Mouse (Mus musculus) neural tube, embryonic 14.5 days (tissue): ENCODE measurements around the gene Slc7a11. TPM values are rescaled to one million over a fixed set of nuclear protein-coding genes. Genes with fewer than 3 reads are reported as not detected.

Experiments
- ATAC-seq: fragments of 200-750 bp; cut with Nextera tagmentation; 2 replicates; pipeline ENCODE4 v1.8.0; 2017; ENCODE audit warnings: low read depth, mild to moderate bottlenecking, moderate TSS enrichment, moderate library complexity
- H3K27ac ChIP-seq: fragments of 300-500 bp; sonication (generic); 2 replicates; pipeline ENCODE4 v1.5.1; 2014; ENCODE audit warnings: low read depth, mild to moderate bottlenecking, control low read depth, low read length, moderate library complexity, mixed read lengths
- H3K27me3 ChIP-seq: fragments of 300-500 bp; sonication (generic); 2 replicates; pipeline ENCODE4 v1.6.1; 2014; ENCODE audit warnings: low read length; ENCODE audit not compliant: control insufficient read depth, insufficient read depth
- H3K36me3 ChIP-seq: fragments of 300-500 bp; sonication (generic); 2 replicates; pipeline ENCODE4 v1.6.1; 2014; ENCODE audit warnings: low read length, mixed read lengths; ENCODE audit not compliant: control insufficient read depth, insufficient read depth
- H3K4me1 ChIP-seq: fragments of 300-500 bp; sonication (generic); 2 replicates; pipeline ENCODE4 v1.6.1; 2014; ENCODE audit warnings: low read length; ENCODE audit not compliant: control insufficient read depth, insufficient read depth
- H3K4me2 ChIP-seq: fragments of 300-500 bp; sonication (generic); 2 replicates; pipeline ENCODE4 v1.6.1; 2014; ENCODE audit warnings: mild to moderate bottlenecking, low read depth, low read length, control low read depth
- H3K4me3 ChIP-seq: fragments of 300-500 bp; sonication (generic); 2 replicates; pipeline ENCODE4 v1.5.1; 2014; ENCODE audit warnings: low read depth, low read length, control low read depth, mixed read lengths
- H3K9ac ChIP-seq: fragments of 300-500 bp; sonication (generic); replicated peaks from 2 replicates; pipeline ENCODE4 v1.6.1; 2014; ENCODE audit warnings: low read depth, mild to moderate bottlenecking, control low read depth, low read length, mixed read lengths
- H3K9me3 ChIP-seq: fragments of 300-500 bp; sonication (generic); 2 replicates; pipeline ENCODE4 v1.6.1; 2016; ENCODE audit warnings: low read length; ENCODE audit not compliant: control insufficient read depth
- WGBS: fragments of 180-500 bp; shearing (Covaris S2); extraction: QIAGEN DNeasy Blood & Tissue Kit; methylation state at CpG from one replicate; pipeline ENCODE4 v1.1.7; 2014; 5-methylcytosine and 5-hydroxymethylcytosine counted together
- polyA plus RNA-seq: library from polyadenylated mRNA; unstranded; fragments of >200 nt; fragmentation: Nextera tagmentation; extraction: Ambion mirVana; gene quantifications from 2 replicates; pipeline ENCODE4 v1.2.1, GENCODE M21; 2014

Gene Slc7a11
- polyA plus RNA-seq, 1 experiment from 2014 or later: 0.44 TPM

- H3K4me1 ChIP-seq: peaks cover 8% of the 10 kb centered on the region; the same call in 1 of the 2 replicates
- H3K9ac ChIP-seq: no peak overlapping the region
- no peaks in the 10 kb centered on the region for H3K36me3 ChIP-seq
- H3K4me3 ChIP-seq: no peak overlapping the region
- H3K4me2 ChIP-seq: no peak overlapping the region
- no peaks in the 10 kb centered on the region for H3K27me3 ChIP-seq
- WGBS: 68% methylated on average over 6 of the region's 6 CpGs
- ATAC-seq: no peak
- no peaks in the 10 kb centered on the region for H3K9me3 ChIP-seq
- H3K27ac ChIP-seq: no peak overlapping the region
Observed at GRCm38 (mm10) chr3:50302648-50303047, 140.8 kb downstream of the Slc7a11 start.

- Histone ChIP-seq H3K9me3 (no peaks in the 10 kb centered on the region), H3K9ac (no peak overlapping the region), H3K27ac (no peak overlapping the region), H3K4me1 (peaks cover 8% of the 10 kb centered on the region; the same call in 1 of the 2 replicates), H3K36me3 (no peaks in the 10 kb centered on the region), H3K4me3 (no peak overlapping the region), H3K27me3 (no peaks in the 10 kb centered on the region), H3K4me2 (no peak overlapping the region)
- ATAC-seq: peak; percentile 74; the same call in 1 of the 2 replicates
- 5% methylated on average over 4 of the region's 4 CpGs for WGBS
Observed at GRCm38 (mm10) chr3:50300952-50301303, 142.5 kb downstream of the Slc7a11 start.

GRCm38 (mm10) chr3:50300002-50300951 lies 143.1 kb downstream of the Slc7a11 start:
- 35% methylated on average over 17 of the region's 17 CpGs for WGBS

GRCm38 (mm10) chr3:50298366-50298991 lies 144.9 kb downstream of the Slc7a11 start:
- no peak for ATAC-seq
- H3K4me3 ChIP-seq: no peak overlapping the region
- no peak overlapping the region for H3K9ac ChIP-seq
- WGBS: 42% methylated on average over 7 of the region's 7 CpGs
- no peak overlapping the region for H3K27ac ChIP-seq
- no peak overlapping the region for H3K4me2 ChIP-seq
- H3K36me3 ChIP-seq: no peaks in the 10 kb centered on the region
- H3K27me3 ChIP-seq: no peaks in the 10 kb centered on the region
- H3K9me3 ChIP-seq: no peaks in the 10 kb centered on the region
- H3K4me1 ChIP-seq: peaks cover 8% of the 10 kb centered on the region; the same call in 1 of the 2 replicates

More at GRCm38 (mm10) chr3:50300002-50300951, 143.1 kb downstream of the Slc7a11 start:
- H3K9ac ChIP-seq: no peak overlapping the region
- H3K4me3 ChIP-seq: no peak overlapping the region
- H3K36me3 ChIP-seq: no peaks in the 10 kb centered on the region
- no peaks in the 10 kb centered on the region for H3K27me3 ChIP-seq
- ATAC-seq: peak; percentile 87
- no peaks in the 10 kb centered on the region for H3K9me3 ChIP-seq
- H3K4me1 ChIP-seq: peaks cover 8% of the 10 kb centered on the region; the same call in 1 of the 2 replicates
- H3K27ac ChIP-seq: peak overlapping the region; percentile 71
- peak overlapping the region; percentile 19; the same call in 1 of the 2 replicates for H3K4me2 ChIP-seq

GRCm38 (mm10) chr3:50296956-50297355 lies 146.5 kb downstream of the Slc7a11 start:
- Histone ChIP-seq H3K9me3 (no peaks in the 10 kb centered on the region), H3K36me3 (no peaks in the 10 kb centered on the region), H3K4me3 (no peak overlapping the region), H3K9ac (no peak overlapping the region), H3K27me3 (no peaks in the 10 kb centered on the region), H3K4me1 (peaks cover 8% of the 10 kb centered on the region; the same call in 1 of the 2 replicates), H3K4me2 (no peak overlapping the region), H3K27ac (no peak overlapping the region)
- 64% methylated on average over 10 of the region's 10 CpGs for WGBS
- ATAC-seq: no peak

- 73% methylated on average over 2 of the region's 2 CpGs for WGBS
- Histone ChIP-seq H3K4me1 (no peaks in the 10 kb centered on the region), H3K4me2 (no peak overlapping the region), H3K36me3 (no peaks in the 10 kb centered on the region), H3K27ac (no peak overlapping the region), H3K9ac (no peak overlapping the region), H3K27me3 (no peaks in the 10 kb centered on the region), H3K9me3 (no peaks in the 10 kb centered on the region), H3K4me3 (no peak overlapping the region)
- ATAC-seq: no peak
Observed at GRCm38 (mm10) chr3:50275023-50275422, 168.4 kb downstream of the Slc7a11 start.

- no peak for ATAC-seq
- H3K4me1 ChIP-seq: no peaks in the 10 kb centered on the region
- no peaks in the 10 kb centered on the region for H3K36me3 ChIP-seq
- no peak overlapping the region for H3K4me2 ChIP-seq
- H3K9ac ChIP-seq: no peak overlapping the region
- H3K9me3 ChIP-seq: no peaks in the 10 kb centered on the region
- H3K4me3 ChIP-seq: no peak overlapping the region
- H3K27ac ChIP-seq: no peak overlapping the region
- H3K27me3 ChIP-seq: no peaks in the 10 kb centered on the region
Observed at GRCm38 (mm10) chr3:50272222-50272621, 171.2 kb downstream of the Slc7a11 start.

GRCm38 (mm10) chr3:50269680-50270079 lies 173.7 kb downstream of the Slc7a11 start:
- H3K4me3 ChIP-seq: no peak overlapping the region
- no peak for ATAC-seq
- 88% methylated on average over 4 of the region's 4 CpGs for WGBS
- no peak overlapping the region for H3K4me2 ChIP-seq
- H3K9ac ChIP-seq: no peak overlapping the region
- H3K4me1 ChIP-seq: no peaks in the 10 kb centered on the region
- no peaks in the 10 kb centered on the region for H3K27me3 ChIP-seq
- no peaks in the 10 kb centered on the region for H3K36me3 ChIP-seq
- no peaks in the 10 kb centered on the region for H3K9me3 ChIP-seq
- H3K27ac ChIP-seq: no peak overlapping the region

GRCm38 (mm10) chr3:50262547-50263087 lies 180.8 kb downstream of the Slc7a11 start:
- H3K9me3 ChIP-seq: no peaks in the 10 kb centered on the region
- peaks cover 3% of the 10 kb centered on the region; the same call in 1 of the 2 replicates for H3K4me1 ChIP-seq
- no peak for ATAC-seq
- H3K4me3 ChIP-seq: no peak overlapping the region
- no peak overlapping the region for H3K27ac ChIP-seq
- no peak overlapping the region for H3K4me2 ChIP-seq
- 66% methylated on average over 2 of the region's 2 CpGs for WGBS
- H3K27me3 ChIP-seq: no peaks in the 10 kb centered on the region
- H3K9ac ChIP-seq: no peak overlapping the region
- no peaks in the 10 kb centered on the region for H3K36me3 ChIP-seq
